Mouse (Mus musculus) intestine, postnatal 0 days (tissue): ENCODE data around the gene Zfp963. TPM values are rescaled to one million over a fixed set of nuclear protein-coding genes. Genes with fewer than 3 reads are reported as not detected.
"Not testable (repeated sequence)": the region's sequence is repeated elsewhere in the genome, so short reads cannot be mapped to it uniquely, and the experiment has no call there.

Experiments
- ATAC-seq: fragments of 200-750 bp; cut with Nextera tagmentation; 2 replicates; pipeline ENCODE4 v1.8.0; 2017; ENCODE audit warnings: mild to moderate bottlenecking, moderate TSS enrichment, moderate library complexity
- H3K27ac ChIP-seq: fragments of 300-500 bp; sonication (generic); 2 replicates; pipeline ENCODE4 v1.5.1; 2014; ENCODE audit warnings: mild to moderate bottlenecking, low read depth, low read length, moderate library complexity
- H3K27me3 ChIP-seq: fragments of 300-500 bp; sonication (generic); replicated peaks from 2 replicates; pipeline ENCODE4 v1.6.1; 2014; ENCODE audit warnings: low read length, mixed read lengths; ENCODE audit not compliant: control insufficient read depth, insufficient read depth
- H3K36me3 ChIP-seq: fragments of 300-500 bp; sonication (generic); 2 replicates; pipeline ENCODE4 v1.6.1; 2014; ENCODE audit warnings: mild to moderate bottlenecking, moderate library complexity; ENCODE audit not compliant: control insufficient read depth, insufficient read depth
- H3K4me1 ChIP-seq: fragments of 300-500 bp; sonication (generic); replicated peaks from 2 replicates; pipeline ENCODE4 v1.6.1; 2014; ENCODE audit warnings: antibody characterized with exemption, low read length, mixed read lengths; ENCODE audit not compliant: control insufficient read depth, insufficient read depth
- H3K4me2 ChIP-seq: fragments of 300-500 bp; sonication (generic); replicated peaks from 2 replicates; pipeline ENCODE4 v1.6.1; 2014; ENCODE audit warnings: low read depth, mild to moderate bottlenecking, moderate library complexity
- H3K4me3 ChIP-seq: fragments of 300-500 bp; sonication (generic); 2 replicates; pipeline ENCODE4 v1.5.1; 2014; ENCODE audit warnings: low read depth, low read length
- H3K9ac ChIP-seq: fragments of 300-500 bp; sonication (generic); 2 replicates; pipeline ENCODE4 v1.6.1; 2014; ENCODE audit warnings: mild to moderate bottlenecking, low read depth, low read length
- H3K9me3 ChIP-seq: fragments of 300-500 bp; sonication (generic); 2 replicates; pipeline ENCODE4 v1.6.1; 2016; ENCODE audit warnings: mixed run types; ENCODE audit not compliant: control insufficient read depth
- CTCF ChIP-seq: sonication (generic); IDR thresholded peaks from 2 replicates; pipeline ENCODE4 v1.5.1; 2016; ENCODE audit warnings: low read depth, mild to moderate bottlenecking, control low read depth, antibody characterized with exemption, moderate library complexity
- WGBS: fragments of 180-500 bp; shearing (Covaris S2); extraction: QIAGEN DNeasy Blood & Tissue Kit; methylation state at CpG from one replicate; pipeline ENCODE4 v1.1.7; 2014; 5-methylcytosine and 5-hydroxymethylcytosine counted together
- polyA plus RNA-seq: library from polyadenylated mRNA; unstranded; fragments of >200 nt; fragmentation: Nextera tagmentation; extraction: Ambion mirVana; gene quantifications from 2 replicates; pipeline ENCODE4 v1.2.1, GENCODE M21; 2015

Zfp963 gene
- polyA plus RNA-seq, 1 experiment from 2014 or later: 4.6 TPM

- 0% methylated on average over 52 of the region's 52 CpGs for WGBS
Observed at GRCm38 (mm10) chr8:69716403-69717231, 33.2 kb downstream of the Zfp963 start.

DNA sequence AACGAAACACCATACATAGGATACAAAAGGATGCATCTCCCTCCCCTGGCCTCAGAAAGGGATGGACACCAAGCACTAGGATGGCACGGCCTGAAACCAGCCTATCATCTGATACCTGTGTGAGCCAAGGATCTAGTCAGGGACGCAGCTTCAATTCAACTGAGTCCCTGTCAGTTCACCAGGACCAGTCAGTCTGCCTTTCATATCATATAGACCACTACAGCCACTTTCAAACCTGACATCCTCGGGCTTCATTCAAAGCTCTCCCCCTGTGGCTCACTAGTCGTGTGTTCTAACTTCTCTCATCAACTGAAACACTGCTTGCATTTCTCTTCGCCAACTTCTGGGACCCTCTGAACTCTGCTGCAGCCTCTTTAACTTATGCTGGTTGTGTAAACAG, 34.4 kb downstream of the Zfp963 start:
- no peak overlapping the region for H3K27ac ChIP-seq
- no peaks in the 10 kb centered on the region for H3K9me3 ChIP-seq
- H3K4me2 ChIP-seq: peak overlapping the region; percentile 61
- 74% methylated on average over 6 of the region's 6 CpGs for WGBS
- TF ChIP-seq CTCF: no peak
- no peak overlapping the region; the same call in 1 of the 2 replicates for H3K9ac ChIP-seq
- H3K4me3 ChIP-seq: peak overlapping the region; percentile 82; the same call in 1 of the 2 replicates
- H3K36me3 ChIP-seq: peaks cover 7% of the 10 kb centered on the region
- ATAC-seq: no peak
- no peaks in the 10 kb centered on the region for H3K4me1 ChIP-seq
- H3K27me3 ChIP-seq: no peaks in the 10 kb centered on the region

More at GRCm38 (mm10) chr8:69716403-69717231, 33.2 kb downstream of the Zfp963 start:
- no peak; the same call in 1 of the 2 replicates for TF ChIP-seq CTCF
- H3K9ac ChIP-seq: peak overlapping the region; percentile 99
- H3K4me1 ChIP-seq: no peaks in the 10 kb centered on the region
- H3K36me3 ChIP-seq: peaks cover 5% of the 10 kb centered on the region; the same call in 1 of the 2 replicates
- peak overlapping the region; percentile 100 for H3K27ac ChIP-seq
- H3K9me3 ChIP-seq: no peaks in the 10 kb centered on the region
- ATAC-seq: peak; percentile 98
- peak overlapping the region; percentile 61 for H3K4me2 ChIP-seq
- peak overlapping the region; percentile 82 for H3K4me3 ChIP-seq
- no peaks in the 10 kb centered on the region for H3K27me3 ChIP-seq

GRCm38 (mm10) chr8:69713516-69713915, 36.3 kb downstream of the Zfp963 start:
- no peaks in the 10 kb centered on the region for H3K4me1 ChIP-seq
- H3K4me2 ChIP-seq: no peak overlapping the region
- TF ChIP-seq CTCF: no peak
- H3K4me3 ChIP-seq: no peak overlapping the region
- no peaks in the 10 kb centered on the region for H3K9me3 ChIP-seq
- no peaks in the 10 kb centered on the region for H3K27me3 ChIP-seq
- no peak overlapping the region for H3K9ac ChIP-seq
- WGBS: 81% methylated on average over 8 of the region's 8 CpGs
- H3K27ac ChIP-seq: no peak overlapping the region
- ATAC-seq: no peak
- H3K36me3 ChIP-seq: peaks cover 22% of the 10 kb centered on the region

DNA sequence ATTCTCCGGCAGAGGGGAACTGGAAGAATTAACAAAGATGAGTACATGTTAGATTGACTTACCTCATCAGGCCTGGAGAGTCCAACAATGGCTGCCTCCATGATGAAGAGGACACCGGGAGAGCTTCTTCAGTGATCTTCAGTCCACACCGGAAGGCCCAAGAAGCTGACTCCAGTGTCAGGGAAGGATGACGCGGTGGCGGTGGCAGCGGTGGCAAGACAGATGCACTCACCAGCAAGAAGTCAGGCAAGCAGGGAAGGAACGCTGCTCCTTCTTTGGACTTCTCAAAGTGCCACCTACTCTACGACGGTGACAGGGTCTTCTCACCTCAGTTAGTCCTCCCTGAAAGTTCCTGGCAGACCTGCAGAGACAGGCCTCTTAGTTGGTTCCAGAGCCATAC, 39.1 kb downstream of the Zfp963 start, which contains the start of gene Zfp869:
Zfp869 (minus strand) TSS at position 101 of the 400 bp plus-strand sequence.
- H3K4me3 ChIP-seq, H3K9ac ChIP-seq, H3K27me3 ChIP-seq, H3K27ac ChIP-seq, H3K4me2 ChIP-seq, H3K9me3 ChIP-seq, ATAC-seq, H3K4me1 ChIP-seq: not testable (repeated sequence)
- peaks cover 51% of the 10 kb centered on the region for H3K36me3 ChIP-seq
- 98% methylated on average over 10 of the region's 10 CpGs for WGBS

GRCm38 (mm10) chr8:69701810-69702209, 48.0 kb downstream of the Zfp963 start:
- Histone ChIP-seq H3K4me1 (no peaks in the 10 kb centered on the region), H3K27ac (no peak overlapping the region), H3K27me3 (no peaks in the 10 kb centered on the region), H3K4me3 (no peak overlapping the region), H3K9ac (no peak overlapping the region), H3K4me2 (no peak overlapping the region), H3K9me3 (no peaks in the 10 kb centered on the region), H3K36me3 (peaks cover 31% of the 10 kb centered on the region)
- TF ChIP-seq CTCF: no peak
- 78% methylated on average over 6 of the region's 6 CpGs for WGBS
- ATAC-seq: no peak

Other genes with a start within 250 kb of the Zfp963 start
- gene Gm7697, start 227.0 kb downstream of the Zfp963 start, polyA plus RNA-seq: not detected in 2 replicates
- 8.4 and 10.0 TPM in 2 replicates for gene Zfp868, start 124.4 kb downstream of the Zfp963 start, polyA plus RNA-seq
- 0.69 and 0.78 TPM in 2 replicates for gene Zfp964, start 95.5 kb downstream of the Zfp963 start, polyA plus RNA-seq
- gene Zfp869, start 39.2 kb downstream of the Zfp963 start, polyA plus RNA-seq: 9.9 and 10.8 TPM in 2 replicates
- 0.43 TPM in 1 of 2 replicates, not detected in the other for gene Gm20422, start 24.9 kb upstream of the Zfp963 start, polyA plus RNA-seq
- gene Atp13a1, start 41.2 kb upstream of the Zfp963 start, polyA plus RNA-seq: 18.6 and 20.5 TPM in 2 replicates
- gene Zfp866, start 41.2 kb upstream of the Zfp963 start, polyA plus RNA-seq: 6.1 and 6.5 TPM in 2 replicates
- 7.5 and 7.8 TPM in 2 replicates for gene Gmip, start 58.7 kb upstream of the Zfp963 start, polyA plus RNA-seq
- 0.18 and 0.24 TPM in 2 replicates for gene Lpar2, start 72.5 kb upstream of the Zfp963 start, polyA plus RNA-seq
- gene Pbx4, start 82.5 kb upstream of the Zfp963 start, polyA plus RNA-seq: 2.7 and 4.7 TPM in 2 replicates
- gene Cilp2, start 137.7 kb upstream of the Zfp963 start, polyA plus RNA-seq: 0.22 and 0.25 TPM in 2 replicates
- gene Tssk6, start 152.2 kb upstream of the Zfp963 start, polyA plus RNA-seq: 1.2 and 2.3 TPM in 2 replicates
- gene Ndufa13, start 152.6 kb upstream of the Zfp963 start, polyA plus RNA-seq: 310 and 317 TPM in 2 replicates
- gene Yjefn3, start 152.7 kb upstream of the Zfp963 start, polyA plus RNA-seq: 2.1 and 2.2 TPM in 2 replicates
- gene Gatad2a, start 246.4 kb upstream of the Zfp963 start, polyA plus RNA-seq: 42.6 and 43.3 TPM in 2 replicates